Mouse (Mus musculus) retina, postnatal 7 days (tissue): Measurements from ENCODE around the gene Gm20716.

Source experiments
- DNase-seq: peaks from one replicate; pipeline ENCODE4 v3.0.0-alpha.2; 2012; ENCODE audit warnings: low read depth, low spot score

Gene Gm20716

DNA sequence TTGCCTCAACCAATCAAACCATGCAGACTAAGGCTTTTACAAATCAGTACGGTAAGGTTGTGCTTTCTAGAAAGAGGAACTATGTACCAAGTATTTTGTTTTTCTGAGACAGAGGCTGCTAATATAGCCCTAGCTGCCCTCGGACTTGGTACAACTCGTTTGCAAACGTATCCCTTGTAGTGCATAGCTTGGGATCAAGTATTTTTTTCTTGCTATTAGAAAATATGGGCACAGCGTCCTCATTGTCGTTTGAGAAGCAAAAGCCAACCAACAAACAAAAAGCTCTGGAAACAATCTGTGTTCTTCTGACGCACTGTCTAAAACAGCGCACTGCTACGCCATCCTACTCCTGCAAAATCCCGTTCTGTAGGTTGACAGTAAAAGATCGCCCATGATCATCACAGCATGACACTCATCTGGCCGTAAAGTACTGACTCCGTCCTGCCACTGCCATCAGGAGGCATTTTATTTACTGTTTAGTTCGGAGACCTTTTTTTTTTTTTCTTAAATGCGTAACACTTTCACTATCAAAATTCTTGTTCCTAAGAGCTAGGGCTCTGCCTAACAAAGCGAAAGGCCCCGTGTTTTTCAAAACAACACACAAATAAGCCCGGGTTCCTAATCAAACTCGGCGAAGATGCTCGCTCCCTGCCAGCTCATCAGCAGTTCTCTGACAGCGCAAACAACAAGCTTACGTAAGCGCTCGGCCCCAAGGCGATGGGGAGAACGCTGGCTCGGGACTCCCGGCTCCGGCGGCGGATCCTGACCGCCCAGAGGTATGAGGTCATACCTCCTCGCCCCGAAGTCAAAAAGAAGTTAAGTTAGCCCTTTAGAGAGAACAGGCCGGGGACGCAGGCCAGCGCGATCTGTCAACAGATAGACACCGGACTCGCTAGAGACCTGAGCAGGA is 793 bp downstream of the Gm20716 start:
- no peak for DNase-seq

DNA sequence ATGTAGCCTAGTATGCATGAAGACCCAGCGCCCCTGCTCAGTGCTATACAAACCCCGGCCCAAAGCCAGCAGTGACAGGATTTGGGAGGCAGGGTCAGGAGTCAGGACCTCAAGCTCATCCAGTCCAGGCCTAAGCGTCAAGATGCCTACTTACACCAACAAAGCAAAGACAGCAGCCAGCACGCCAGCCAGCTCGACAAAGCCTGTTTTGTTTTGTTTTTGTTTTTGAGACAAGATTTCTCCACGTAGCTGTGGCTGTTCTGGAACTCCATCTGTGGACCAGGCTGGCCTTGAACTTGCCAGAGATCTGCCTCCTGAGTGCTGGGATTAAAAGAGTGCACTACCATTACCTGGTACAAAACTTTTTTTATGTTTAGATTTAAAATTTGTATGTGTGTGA is 6.8 kb downstream of the Gm20716 start:
- DNase-seq, result no peak

DNA sequence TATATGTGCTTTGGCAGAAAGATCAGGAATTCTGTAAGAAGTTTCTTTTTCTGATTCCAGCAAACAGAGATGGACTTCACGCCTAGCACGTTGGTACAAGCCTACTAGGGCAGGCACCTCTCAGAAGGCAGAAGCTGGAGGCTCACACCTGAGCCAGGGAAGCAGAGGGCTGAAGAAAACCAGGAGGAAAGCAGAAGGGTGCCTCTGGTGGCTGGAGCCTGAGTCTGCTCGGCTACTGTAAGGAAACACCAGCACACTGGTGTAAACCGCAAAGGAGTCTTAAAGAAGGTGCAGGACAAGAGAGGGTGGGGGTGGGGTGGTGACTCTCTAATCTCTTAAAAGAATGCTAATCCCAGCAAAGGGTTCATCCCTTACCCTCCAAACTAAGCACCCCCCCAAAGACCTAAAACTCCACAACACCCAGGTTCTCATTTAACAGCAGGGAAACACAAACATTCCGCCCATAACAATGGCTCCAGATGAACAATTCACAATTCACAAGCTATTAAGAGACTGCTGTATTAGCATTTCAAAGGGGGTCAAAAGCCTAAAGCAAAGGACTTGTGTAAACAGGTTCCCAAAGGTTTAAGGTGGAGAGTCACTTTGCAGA is 16.3 kb downstream of the Gm20716 start:
- no peak for DNase-seq

DNA sequence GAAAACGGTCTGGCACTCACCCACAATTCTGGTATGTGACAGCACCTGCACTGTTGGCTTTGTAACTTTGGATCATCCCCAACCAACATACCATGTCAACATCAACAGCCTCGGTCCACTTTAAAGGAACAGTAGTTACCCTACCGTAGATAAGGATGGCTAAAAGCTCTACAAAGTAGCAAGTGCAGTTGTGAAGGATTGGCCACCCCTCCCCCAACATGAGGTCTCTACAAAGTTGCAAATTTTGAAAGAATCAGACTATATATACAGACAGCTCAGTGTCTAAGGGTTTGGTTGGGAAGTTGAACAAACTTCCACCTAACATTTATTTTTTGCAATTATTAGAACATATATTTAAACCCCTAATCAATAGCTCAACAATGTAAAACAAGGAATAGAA is 22.3 kb downstream of the Gm20716 start:
- DNase-seq, result no peak

DNA sequence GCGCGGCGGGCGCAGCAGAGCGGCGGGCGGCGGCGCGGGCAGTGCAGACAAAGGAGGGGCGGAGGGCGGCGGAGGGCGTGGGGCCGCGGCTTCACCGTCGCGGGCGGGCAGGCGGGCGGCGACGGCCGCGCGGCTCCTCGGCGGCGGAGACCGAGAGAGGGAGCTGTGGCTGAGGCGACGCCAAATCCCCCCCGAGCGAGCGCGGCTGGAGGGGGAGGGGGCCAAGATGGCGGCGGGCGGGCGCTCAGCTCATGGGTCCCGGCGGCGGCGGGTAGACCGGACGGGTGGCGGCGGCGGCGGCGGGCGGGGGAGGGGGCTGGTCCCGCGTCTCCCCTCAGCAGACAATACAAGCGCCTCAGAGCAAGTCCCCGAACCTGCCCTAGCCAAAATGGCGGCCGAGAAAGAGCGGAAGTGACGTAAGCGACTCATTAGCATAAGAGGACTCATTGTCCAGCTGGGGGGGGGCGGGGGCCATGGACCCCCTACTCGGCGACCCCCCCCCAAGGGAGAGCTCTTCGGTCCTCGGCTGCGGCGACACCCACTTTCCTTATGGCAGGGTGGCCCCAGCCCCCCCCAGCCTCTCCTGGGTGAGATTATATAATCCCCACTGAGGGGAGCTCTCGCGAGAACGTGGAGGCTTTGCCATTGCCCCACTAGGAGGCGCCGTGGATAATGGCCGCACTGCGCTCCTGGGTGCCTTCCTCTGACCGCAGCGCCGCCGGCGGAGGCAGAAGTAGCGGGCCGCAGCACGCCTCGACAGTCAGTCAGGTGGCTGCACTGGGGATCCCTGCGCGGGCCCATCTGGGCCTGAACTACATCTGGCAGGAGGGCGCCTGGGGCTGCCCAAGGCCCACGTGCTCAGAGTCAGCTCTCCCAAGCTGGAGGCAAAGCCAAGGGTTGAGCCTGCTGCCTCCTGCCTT is 23.2 kb downstream of the Gm20716 start, which contains the start of gene Adnp:
Gene Adnp (minus strand): TSS at position 388 of the 920 bp plus-strand sequence.
- peak; percentile 97 for DNase-seq

DNA sequence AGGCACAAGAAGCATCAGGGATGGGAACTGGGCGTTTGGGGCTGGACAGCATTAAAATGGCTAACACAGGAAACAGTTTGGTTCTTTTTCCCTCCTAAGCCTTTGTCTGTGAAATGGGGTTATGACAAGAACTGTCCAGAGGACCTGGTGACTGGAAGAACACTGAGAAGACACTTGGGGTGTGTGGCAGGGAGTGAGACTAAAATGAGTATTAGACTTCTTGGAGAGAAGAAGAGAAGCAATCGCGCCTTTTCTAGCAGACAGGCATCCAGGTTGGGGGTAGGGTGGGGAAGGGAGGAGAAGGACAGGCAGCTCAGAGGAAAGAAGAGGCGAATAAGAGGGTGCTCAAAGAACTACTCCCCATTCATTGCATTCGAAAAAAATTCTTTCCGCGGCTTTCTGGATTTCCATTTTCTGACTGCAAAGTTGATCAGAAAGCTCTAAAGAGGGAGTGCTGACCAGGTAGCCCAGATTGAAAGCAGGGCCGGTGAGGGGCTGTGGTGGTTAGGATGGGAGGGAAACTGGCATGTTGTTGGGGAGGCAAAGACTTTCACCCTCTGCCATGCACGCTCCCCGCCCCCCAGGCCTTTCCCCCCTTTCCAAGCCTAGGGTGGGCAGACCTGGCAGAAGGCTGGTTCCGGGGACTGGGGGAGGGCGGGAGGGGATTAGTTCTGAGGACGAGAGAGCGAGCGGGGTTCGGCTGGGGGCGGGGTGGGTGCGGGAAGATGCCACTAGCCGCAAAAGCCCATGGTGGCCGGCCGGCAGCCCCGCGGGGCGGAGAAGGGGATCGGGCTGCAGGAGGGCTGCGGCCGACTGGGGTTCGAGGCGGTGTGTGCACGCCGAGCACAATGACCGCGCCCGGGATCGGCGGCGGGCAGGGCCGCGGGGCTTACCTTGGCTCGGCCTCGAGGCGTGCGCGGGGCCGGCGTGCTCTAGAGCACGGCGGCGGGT is 24.2 kb downstream of the Gm20716 start:
- DNase-seq, result peak; percentile 32

DNA sequence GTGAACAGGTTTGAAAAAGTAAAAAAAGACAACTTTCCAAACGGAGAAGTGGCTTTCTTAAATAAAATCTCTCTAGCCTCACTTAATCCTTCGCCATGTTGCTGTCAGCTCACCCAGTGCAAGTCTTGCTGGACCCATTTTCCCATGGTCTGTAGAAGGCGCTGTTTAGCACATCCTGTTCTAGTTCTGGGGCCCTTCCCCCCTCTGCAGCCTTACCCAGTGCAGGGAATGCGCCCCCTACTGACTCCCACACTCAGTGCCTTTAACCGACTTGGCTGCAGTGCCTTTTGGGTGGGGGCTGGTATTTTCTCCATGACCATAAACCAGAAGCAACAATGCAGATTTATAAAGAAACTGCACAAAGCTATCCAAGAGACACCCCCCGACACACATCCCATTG is 24.9 kb downstream of the Gm20716 start:
- peak; percentile 86 for DNase-seq

DNA sequence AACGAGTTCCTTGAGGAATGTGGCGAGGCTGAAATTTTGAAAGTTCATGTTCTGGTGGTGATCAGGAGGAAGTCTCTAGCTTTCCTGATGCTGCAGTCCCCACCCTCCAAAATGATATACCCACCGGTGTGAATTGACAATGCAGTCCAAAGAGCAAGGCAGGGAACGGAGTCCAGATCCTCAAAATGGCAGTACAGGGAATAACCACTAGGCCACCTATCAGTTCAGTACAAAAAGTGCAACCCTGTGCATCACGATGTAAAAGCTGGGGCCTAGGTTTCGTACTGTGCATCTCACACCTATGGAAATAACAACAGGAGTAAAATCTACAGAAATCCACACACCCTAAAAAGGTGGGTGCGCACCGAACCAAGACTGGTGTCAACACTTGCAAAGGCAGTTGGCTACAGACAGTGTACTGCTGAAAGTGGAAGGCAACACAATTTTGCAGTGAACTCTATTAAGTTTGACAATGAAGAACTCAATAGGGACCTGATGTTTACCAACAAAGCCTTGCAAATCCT is 25.6 kb downstream of the Gm20716 start:
- DNase-seq, result no peak

DNA sequence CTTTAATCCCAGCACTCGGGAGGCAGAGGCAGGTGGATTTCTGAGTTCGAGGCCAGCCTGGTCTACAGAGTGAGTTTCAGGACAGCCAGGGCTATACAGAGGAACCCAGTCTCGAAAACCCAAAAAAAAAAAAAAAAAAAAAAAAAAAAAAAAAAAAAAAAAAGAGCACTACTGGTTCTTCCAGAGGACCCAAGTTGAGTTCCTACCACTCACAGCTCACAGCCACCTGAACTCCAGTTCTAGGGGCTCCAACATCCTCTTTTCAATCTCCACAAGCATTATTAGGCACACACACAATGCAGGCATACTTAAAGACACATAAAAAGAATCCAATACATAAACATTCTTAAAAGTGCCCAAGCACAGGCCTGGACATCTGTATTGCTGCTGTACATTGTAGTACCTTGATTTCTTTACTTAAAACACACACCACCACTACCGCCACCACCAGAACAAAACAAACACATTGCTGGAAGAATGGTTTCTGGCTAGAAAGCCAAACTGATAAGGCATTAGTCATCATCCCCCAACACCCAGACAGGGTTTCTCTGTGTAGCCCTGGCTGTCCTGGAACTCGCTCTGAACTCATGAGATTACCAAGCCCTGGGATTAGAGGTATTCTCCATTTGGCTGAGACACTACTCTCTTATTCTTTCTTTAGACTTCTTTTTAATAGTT is 30.0 kb downstream of the Gm20716 start:
- DNase-seq, result no peak

DNA sequence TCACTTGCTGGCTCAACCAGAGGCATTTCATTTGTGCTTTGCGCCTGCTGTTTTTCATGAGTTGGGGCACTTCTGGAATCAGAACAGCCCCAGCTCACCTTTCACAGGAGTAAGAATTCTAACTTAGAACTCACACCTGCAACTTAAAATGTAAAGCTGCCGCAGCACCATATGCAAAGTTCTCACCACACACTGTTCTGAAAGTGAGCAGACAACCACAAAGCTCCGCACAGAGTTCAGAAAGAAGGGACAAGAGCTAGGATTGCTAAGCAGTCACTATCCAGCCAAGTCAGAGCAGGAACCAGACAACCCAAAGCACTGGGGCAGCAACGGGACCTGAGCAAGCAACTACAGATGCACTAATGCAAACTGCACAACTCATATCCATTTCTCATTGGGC is 30.7 kb downstream of the Gm20716 start:
- DNase-seq, result no peak

DNA sequence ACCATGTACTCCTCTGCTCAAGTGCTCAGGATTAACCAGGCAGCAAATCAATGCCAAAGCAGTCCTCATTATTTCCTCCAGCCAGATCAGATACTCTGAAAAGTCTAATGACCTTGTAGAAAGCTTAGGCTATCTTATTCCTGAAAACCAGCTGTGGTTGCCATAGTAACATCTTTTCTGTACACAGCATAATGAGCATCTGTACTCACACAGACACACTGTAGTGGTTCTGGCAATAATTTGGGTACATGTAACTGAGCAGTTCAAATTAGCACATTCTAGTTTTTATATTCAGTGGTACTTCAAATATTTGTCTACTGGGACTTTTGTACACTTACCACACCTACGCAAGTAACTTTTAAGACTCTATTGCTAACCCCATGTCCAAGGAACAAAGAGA is 31.7 kb downstream of the Gm20716 start:
- DNase-seq, result no peak

DNA sequence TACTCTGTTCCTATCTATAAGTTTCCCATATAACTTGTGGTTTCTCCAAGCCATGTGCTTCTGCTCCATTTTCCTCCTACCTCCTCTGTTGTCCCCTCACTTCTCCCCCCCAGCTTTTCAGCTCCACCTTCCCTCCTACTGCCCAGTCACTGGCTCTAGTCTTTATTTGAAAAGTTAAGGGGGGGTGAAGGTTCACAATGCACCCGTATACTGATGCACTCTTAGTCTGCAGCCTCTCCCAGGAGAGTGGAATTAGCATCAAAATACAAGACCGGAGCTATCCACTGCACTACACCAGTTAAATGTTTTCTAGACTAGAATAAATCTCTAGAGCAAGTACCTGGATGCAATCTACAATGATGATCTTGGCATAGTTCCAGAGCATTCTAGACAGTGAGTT is 34.4 kb downstream of the Gm20716 start:
- DNase-seq, result no peak

DNA sequence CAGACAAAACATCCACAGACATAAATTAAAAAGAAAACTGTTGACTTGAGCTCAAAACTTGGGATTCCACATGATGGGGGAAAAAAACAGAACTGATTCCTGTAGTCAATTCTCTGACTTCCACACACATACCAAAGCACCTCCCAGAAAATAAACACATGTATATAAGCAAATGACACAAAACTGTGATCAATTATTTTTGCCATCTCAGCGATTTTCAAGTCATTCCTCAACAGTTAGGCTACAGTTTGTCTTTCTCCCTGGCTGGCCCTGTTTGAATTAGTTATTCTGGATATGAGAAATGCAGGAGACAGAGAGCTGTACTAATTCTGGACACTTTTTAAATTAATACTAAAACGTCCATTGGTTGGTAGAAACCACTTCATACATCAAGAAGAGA is 36.5 kb downstream of the Gm20716 start:
- DNase-seq, result no peak

DNA sequence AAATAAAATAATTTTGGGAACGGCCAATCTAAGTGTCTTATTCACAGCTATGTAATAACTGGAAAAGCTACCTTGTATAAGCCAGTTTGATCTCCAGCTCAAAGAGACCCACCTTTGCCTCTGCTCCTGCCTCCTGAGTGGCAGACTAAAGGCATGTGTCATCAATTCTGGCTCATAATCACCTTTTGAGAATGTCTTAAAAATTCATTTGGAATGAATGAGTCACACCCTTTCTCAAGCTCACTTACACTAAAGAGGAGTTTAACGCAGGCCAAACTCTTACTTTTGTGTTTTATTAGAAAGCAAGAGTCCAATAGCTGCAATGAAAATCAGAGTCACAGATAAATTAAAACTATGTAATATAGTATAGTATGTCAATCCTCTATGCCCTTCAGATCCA is 38.3 kb downstream of the Gm20716 start:
- DNase-seq, result no peak

DNA sequence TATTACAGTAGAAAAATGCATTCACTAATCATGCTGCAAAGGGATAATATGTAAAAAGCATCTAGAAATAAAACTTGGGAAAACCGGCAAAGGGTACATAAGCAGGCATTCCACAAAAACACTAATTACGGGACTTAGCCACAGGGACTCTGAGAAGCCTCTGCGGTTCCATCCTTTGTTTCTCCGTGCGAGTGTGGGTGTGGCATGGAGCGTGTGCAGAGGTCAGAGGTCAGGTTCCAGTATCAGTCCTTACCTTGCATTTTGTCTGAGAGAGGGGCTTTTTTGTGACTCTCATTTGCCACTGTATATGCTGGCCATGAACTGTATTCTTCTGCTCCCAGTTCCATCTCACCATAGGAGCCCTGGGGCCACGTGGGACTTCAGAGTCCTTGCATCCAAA is 54.2 kb downstream of the Gm20716 start:
- no peak for DNase-seq

DNA sequence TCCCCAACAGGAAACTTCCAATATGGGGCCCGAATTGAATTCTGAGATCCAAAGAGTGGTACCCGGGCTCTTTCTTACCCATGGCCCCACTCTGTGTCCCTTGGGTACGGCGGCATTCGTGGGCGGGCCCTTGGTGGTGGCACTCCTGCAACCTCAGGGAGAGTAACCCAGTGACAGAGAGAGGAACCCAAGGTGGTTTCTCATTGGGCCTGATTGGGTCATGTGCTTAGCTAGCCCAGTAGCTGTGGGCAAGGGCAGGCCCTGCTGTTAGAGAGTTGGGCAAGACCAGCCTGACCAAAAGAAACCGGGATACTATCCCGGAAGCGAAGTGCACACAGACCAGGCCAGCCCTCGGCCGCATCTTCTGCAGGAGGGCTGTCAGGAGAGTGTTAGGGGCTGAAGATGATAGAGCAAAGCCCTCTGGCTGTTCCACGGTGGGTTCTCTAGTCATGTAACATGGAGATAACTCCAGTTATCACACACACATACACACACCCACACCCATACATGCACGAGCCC is 59.9 kb downstream of the Gm20716 start:
- no peak for DNase-seq

DNA sequence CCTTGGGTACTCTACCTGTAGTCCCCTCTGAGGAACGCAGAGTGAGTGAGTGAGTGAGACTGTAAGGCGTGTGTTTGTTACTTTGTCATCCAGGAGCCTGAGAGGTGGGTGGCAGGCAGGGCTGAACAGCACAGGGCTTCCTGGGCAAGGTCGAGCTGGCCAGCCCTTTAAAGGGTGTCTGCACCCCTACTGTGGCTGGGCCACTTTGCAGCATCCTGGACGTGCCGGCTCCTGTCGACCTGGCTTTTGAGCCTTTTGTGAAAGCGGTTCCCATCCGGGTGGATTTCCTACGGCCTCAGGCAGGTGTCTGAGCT is 60.4 kb downstream of the Gm20716 start:
- no peak for DNase-seq

DNA sequence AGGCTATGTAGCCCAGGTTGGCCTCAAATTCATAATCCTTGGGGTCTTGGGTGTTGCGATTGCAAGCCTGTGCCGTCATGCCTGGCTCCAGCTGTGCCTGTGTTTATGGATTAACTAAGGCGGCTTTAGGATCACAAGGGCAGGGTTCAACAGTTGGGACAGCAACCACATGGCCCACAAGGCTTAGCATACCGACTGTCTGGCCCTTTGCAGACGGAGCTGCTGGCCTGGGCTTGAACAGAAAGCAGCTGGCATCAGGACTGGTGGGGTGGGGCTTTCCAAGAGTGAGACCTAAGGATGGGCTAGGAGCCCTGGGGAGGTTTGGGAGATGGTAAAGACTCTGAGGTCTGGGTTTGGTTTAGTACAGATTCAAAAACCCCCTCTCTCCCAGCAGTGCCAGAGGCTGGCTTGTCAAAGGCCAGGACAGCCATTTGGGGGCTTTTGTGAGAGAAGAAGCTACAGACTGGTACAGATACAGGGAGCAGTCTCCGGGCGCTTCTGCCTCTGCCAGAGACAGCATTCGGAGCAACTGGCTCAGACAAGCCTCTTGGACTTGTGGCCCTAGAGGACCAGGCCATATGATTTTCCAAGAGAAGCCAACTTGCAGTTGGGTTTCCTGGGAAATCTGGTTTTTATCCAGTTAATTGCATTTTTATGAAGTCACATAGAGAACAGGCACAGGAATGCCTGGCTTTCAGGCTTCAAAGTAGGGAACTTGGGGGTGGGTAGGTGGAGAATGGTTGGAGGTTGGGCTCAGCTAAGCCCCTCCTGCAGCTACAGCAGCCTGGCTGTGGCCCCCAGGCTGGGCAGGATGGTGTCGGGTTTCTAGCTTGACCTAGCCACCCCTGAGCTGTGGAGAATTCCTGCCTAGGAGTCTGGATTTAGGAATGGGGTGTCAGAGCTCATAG is 61.0 kb downstream of the Gm20716 start:
- DNase-seq, result peak; percentile 47

DNA sequence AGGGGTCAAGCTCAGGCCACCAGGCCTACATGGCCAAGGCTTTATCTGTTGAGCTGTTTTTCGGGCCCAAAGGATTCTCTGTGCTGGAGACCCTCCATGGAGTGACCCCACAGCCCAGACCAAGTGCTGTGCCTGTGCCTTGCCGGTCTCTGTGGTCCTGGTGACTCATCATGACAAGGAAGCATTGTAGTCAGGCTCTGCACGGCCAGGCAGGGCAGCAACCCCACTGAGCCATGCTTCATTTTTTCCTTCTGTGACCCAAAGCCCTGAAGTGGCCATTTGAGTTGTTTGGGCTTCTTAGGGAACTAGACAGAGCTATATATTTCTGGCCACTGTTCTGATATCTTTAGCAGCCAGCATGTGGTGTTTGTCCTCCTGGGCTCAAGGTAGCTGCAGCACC is 62.4 kb downstream of the Gm20716 start:
- DNase-seq, result no peak
